Mouse (Mus musculus) CH12.LX (cell line): ENCODE measurements around the gene Mllt3. TPM values are rescaled to one million over a fixed set of nuclear protein-coding genes. Genes with fewer than 3 reads are reported as not detected.

ENCODE experiments used
- DNase-seq: peaks from one replicate; pipeline ENCODE4 v3.0.0-alpha.2; 2013; ENCODE audit errors: extremely low read depth
- H3K27ac ChIP-seq: 2 replicates; pipeline ENCODE4 v1.5.1; 2012; ENCODE audit warnings: low read depth, mild to moderate bottlenecking, control low read depth, moderate library complexity; ENCODE audit not compliant: insufficient read depth
- H3K27me3 ChIP-seq: replicated peaks from 2 replicates; pipeline ENCODE3; 2012; ENCODE audit warnings: inconsistent platforms
- H3K36me3 ChIP-seq, 2 experiments: replicated peaks in 1 of 2; 2 replicates each; pipeline versions ENCODE3 to v1.6.1; 2012; ENCODE audit warnings: inconsistent platforms in 1 of 2, low read length in 1 of 2, mild to moderate bottlenecking in 1 of 2, mixed read lengths in 1 of 2, moderate library complexity in 1 of 2; ENCODE audit not compliant: control insufficient read depth in 1 of 2, insufficient read depth in 1 of 2
- H3K4me1 ChIP-seq, 2 experiments: 2 replicates each; pipeline ENCODE4 v1.6.1; 2012; ENCODE audit warnings: inconsistent platforms in 1 of 2, moderate library complexity in 1 of 2; ENCODE audit not compliant: insufficient read depth in 2 of 2, control insufficient read depth in 1 of 2
- H3K4me2 ChIP-seq: 2 replicates; pipeline ENCODE4 v1.6.1; 2012; ENCODE audit warnings: low read depth, mild to moderate bottlenecking, control low read depth; ENCODE audit not compliant: poor library complexity, insufficient read depth, severe bottlenecking
- H3K4me3 ChIP-seq, 3 experiments: fragments of 150-350 bp in 1 of 3; sonication (generic) in 1 of 3; replicated peaks in 1 of 3; 2 replicates each; pipeline versions ENCODE3 to v1.5.1; 2011 to 2012; ENCODE audit warnings: low read depth in 2 of 3, low read length in 2 of 3, mild to moderate bottlenecking in 2 of 3, moderate library complexity in 2 of 3, control low read depth in 1 of 3, improper control_type of control experiment in 1 of 3, inconsistent platforms in 1 of 3, mixed read lengths in 1 of 3; ENCODE audit not compliant: poor library complexity in 1 of 3
- H3K79me2 ChIP-seq: replicated peaks from 2 replicates; pipeline ENCODE4 v1.6.1; 2012; ENCODE audit warnings: mild to moderate bottlenecking, moderate library complexity; ENCODE audit not compliant: control insufficient read depth, poor library complexity, insufficient read depth, severe bottlenecking; ENCODE audit errors: extremely low read depth
- H3K9ac ChIP-seq: 2 replicates; pipeline ENCODE4 v1.6.1; 2012; ENCODE audit warnings: low read depth, mild to moderate bottlenecking, control low read depth, moderate library complexity; ENCODE audit not compliant: insufficient read depth
- H3K9me3 ChIP-seq: replicated peaks from 2 replicates; pipeline ENCODE3; 2012; ENCODE audit warnings: low read length, inconsistent platforms, mixed read lengths
- CHD1 ChIP-seq: IDR thresholded peaks from 2 replicates; pipeline ENCODE4 v1.6.1; 2012; ENCODE audit warnings: low read depth, low read length, improper control_type of control experiment, inconsistent platforms
- E2F4 ChIP-seq: IDR thresholded peaks from 2 replicates; pipeline ENCODE4 v1.6.1; 2011; ENCODE audit warnings: low read depth, low read length, improper control_type of control experiment; ENCODE audit not compliant: insufficient replicate concordance
- ELF1 ChIP-seq: IDR thresholded peaks from 2 replicates; pipeline ENCODE4 v1.6.1; 2014; ENCODE audit warnings: low read depth, mild to moderate bottlenecking, inconsistent platforms, low read length, improper control_type of control experiment
- HCFC1 ChIP-seq: IDR thresholded peaks from 2 replicates; pipeline ENCODE4 v1.6.1; 2012; ENCODE audit warnings: low read depth, mild to moderate bottlenecking, inconsistent platforms, low read length, improper control_type of control experiment
- KAT2A ChIP-seq: IDR thresholded peaks from 2 replicates; pipeline ENCODE4 v1.6.1; 2012; ENCODE audit warnings: low read length, improper control_type of control experiment, inconsistent platforms; ENCODE audit not compliant: insufficient replicate concordance
- MAX ChIP-seq: IDR thresholded peaks from 2 replicates; pipeline ENCODE4 v1.6.1; 2011; ENCODE audit warnings: low read length, improper control_type of control experiment
- MXI1 ChIP-seq: IDR thresholded peaks from 2 replicates; pipeline ENCODE4 v1.6.1; 2011; ENCODE audit warnings: mild to moderate bottlenecking, low read depth, low read length, improper control_type of control experiment
- PAX5 ChIP-seq: IDR thresholded peaks from 2 replicates; pipeline ENCODE4 v1.6.1; 2012; ENCODE audit warnings: low read length, inconsistent platforms, mixed read lengths
- RAD21 ChIP-seq: IDR thresholded peaks from 2 replicates; pipeline ENCODE4 v1.6.1; 2011; ENCODE audit warnings: low read depth, mild to moderate bottlenecking, low read length, improper control_type of control experiment, moderate library complexity
- TBP ChIP-seq: conservative IDR thresholded peaks from 2 replicates; pipeline ENCODE4 v1.6.1; 2011; ENCODE audit warnings: low read depth, low read length, improper control_type of control experiment
- TCF12 ChIP-seq: IDR thresholded peaks from 2 replicates; pipeline ENCODE4 v1.6.1; 2014; ENCODE audit warnings: low read depth, mild to moderate bottlenecking, inconsistent platforms, low read length, improper control_type of control experiment
- ZKSCAN1 ChIP-seq: IDR thresholded peaks from 2 replicates; pipeline ENCODE4 v1.6.1; 2012; ENCODE audit warnings: low read depth, inconsistent platforms, low read length, improper control_type of control experiment, borderline replicate concordance
- ZNF384 ChIP-seq: IDR thresholded peaks from 2 replicates; pipeline ENCODE4 v1.6.1; 2012; ENCODE audit warnings: low read depth, low read length, improper control_type of control experiment, inconsistent platforms
- dilution Hi-C: fragments of 300-500 bp; cut with MboI; formaldehyde crosslinking; loops from 2 replicates; pipeline ENCODE4 v1.14.3; 2020; ENCODE audit warnings: low sequenced_read_pairs; ENCODE audit not compliant: extremely low pct_unique_long_range_greater_than_20kb, extremely low pct_ligation_motif_present
- in situ Hi-C: fragments of 300-500 bp; cut with MboI; formaldehyde crosslinking; loops from 3 replicates; pipeline ENCODE4 v1.14.3; 2019; ENCODE audit warnings: low sequenced_read_pairs, low pct_ligation_motif_present, low pct_unique_long_range_greater_than_20kb, mixed read lengths
- polyA plus RNA-seq: library from polyadenylated mRNA; unstranded; fragments of >175 nt; gene quantifications from 2 replicates; pipeline ENCODE4 v1.2.1, GENCODE M21; 2012; ENCODE audit warnings: low read depth; ENCODE audit not compliant: insufficient read length
- total RNA-seq, 2 experiments: library from RNA; depleted of rRNA; stranded (reverse); fragments of 300-350 nt in 1 of 2; fragments of >200 nt in 1 of 2; gene quantifications; 2 replicates each; pipeline ENCODE4 v1.2.3; 2012 to 2014

Gene Mllt3
- total and polyA plus RNA-seq, 3 experiments: 8.3 to 20.9 (median 10.1) TPM

DNA sequence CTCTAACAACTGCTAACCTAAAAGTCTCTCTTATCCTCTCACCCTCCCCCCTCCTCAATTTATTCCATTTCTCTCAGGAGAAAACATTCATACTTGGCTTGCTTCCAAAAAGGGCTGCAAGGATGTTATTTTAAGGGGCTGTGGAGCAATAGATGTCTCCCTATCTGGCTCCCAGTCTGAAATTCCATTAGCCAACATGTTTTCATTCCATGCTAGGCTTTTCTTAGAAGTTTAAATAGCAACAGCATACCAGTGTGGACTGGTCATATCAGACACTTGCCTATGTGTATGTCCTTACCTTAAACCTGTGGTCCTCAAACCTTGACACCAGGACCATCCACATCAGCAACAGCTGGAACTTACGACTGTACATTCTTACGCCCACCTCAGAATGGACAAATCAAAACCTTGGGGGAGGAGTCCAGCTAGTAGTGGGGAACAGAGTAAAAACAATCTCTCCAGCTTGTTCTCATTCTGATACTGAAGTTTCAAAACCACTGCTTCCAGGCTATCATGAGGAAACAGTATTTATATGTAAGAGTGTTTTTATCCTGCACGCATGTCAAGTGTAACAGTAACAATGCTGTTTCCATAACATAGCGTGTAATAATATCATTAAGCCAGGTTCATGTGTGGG is 99.3 kb downstream of the Mllt3 start:
- Histone ChIP-seq H3K4me1 (no peaks in the 10 kb centered on the region), H3K27ac (no peak overlapping the region), H3K27me3 (no peaks in the 10 kb centered on the region), H3K9ac (no peak overlapping the region), H3K4me2 (no peak overlapping the region), H3K9me3 (no peaks in the 10 kb centered on the region), H3K36me3 (no peaks in the 10 kb centered on the region), H3K79me2 (no peaks in the 10 kb centered on the region), H3K4me3 (no peak overlapping the region)
- in situ Hi-C loops (no loop called here), dilution Hi-C loops (no loop called here)
- TF ChIP-seq PAX5 (no peak), MXI1 (no peak), TCF12 (no peak), CHD1 (no peak), HCFC1 (no peak), ELF1 (no peak)
- DNase-seq: no peak

GRCm38 (mm10) chr4:87930356-87931245 is 102.6 kb downstream of the Mllt3 start:
- Histone ChIP-seq H3K27me3 (no peaks in the 10 kb centered on the region), H3K36me3 (no peaks in the 10 kb centered on the region), H3K79me2 (no peaks in the 10 kb centered on the region), H3K4me2 (no peak overlapping the region), H3K4me1 (peaks cover 0 to 4% of the 10 kb centered on the region in 2 experiments; a peak in 2 of 4 replicates), H3K9me3 (no peaks in the 10 kb centered on the region), H3K4me3 (no peak overlapping the region), H3K27ac (no peak overlapping the region), H3K9ac (no peak overlapping the region)
- no peak for TF ChIP-seq MAX
- TF ChIP-seq E2F4: no peak
- in situ Hi-C loops (no loop called here), dilution Hi-C loops (no loop called here)
- no peak for DNase-seq

DNA sequence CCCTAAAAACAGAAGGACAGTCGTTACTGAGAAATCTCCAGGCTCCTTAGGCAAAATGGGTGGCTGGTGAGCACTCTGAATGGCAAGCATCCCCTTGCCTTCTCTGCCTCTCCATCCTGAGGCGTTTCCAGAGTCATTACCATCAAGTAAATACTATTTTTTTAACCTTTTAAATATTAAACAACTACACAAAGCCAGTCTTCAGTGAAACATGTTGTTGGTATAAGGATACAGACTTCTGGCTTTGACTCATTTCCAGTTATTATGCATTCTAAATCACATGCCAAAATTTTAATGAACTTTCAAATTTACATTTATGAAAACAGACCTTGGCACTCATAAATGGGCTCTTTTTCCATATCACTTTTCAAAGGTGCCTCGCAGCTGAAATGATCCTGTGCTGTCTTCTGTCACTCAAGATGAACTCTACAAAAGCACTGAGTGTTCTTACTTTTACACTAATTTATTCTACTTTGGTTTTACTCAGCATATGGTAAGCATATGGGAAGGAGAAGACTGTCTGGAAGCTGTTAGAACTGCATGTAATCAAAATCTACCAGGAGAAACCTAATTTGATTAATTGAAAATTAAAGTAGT is 104.5 kb downstream of the Mllt3 start:
- no peak overlapping the region for H3K9ac ChIP-seq
- peaks cover 0 to 4% of the 10 kb centered on the region in 2 experiments; a peak in 2 of 4 replicates for H3K4me1 ChIP-seq

More for the DNA sequence above, 104.5 kb downstream of the Mllt3 start:
- DNase-seq: no peak
- H3K27me3 ChIP-seq: no peaks in the 10 kb centered on the region
- no peak overlapping the region for H3K27ac ChIP-seq
- H3K36me3 ChIP-seq: no peaks in the 10 kb centered on the region
- H3K9me3 ChIP-seq: no peaks in the 10 kb centered on the region
- TF ChIP-seq ZKSCAN1 (no peak), ZNF384 (no peak), TBP (no peak), RAD21 (no peak), ELF1 (no peak), KAT2A (no peak)
- H3K79me2 ChIP-seq: no peaks in the 10 kb centered on the region
- no peak overlapping the region for H3K4me3 ChIP-seq
- dilution Hi-C loops (no loop called here), in situ Hi-C loops (no loop called here)
- no peak overlapping the region for H3K4me2 ChIP-seq
